Mouse (Mus musculus) urinary bladder, postnatal 4 days (tissue): ENCODE results near the gene Ttbk1.

Experiments used
- DNase-seq, 2 experiments: peaks; one replicate each; pipeline ENCODE4 v3.0.0; 2021 to 2022; ENCODE audit warnings: low spot score in 2 of 2

The Ttbk1 gene

GRCm38 (mm10) chr17:46418628-46419027, 68.8 kb downstream of the Ttbk1 start:
- no peak for DNase-seq

GRCm38 (mm10) chr17:46408478-46408877, 79.0 kb downstream of the Ttbk1 start:
- DNase-seq: no peak

- no peak for DNase-seq
These were observed 92.8 kb downstream of the Ttbk1 start for GRCm38 (mm10) chr17:46394631-46395030.

GRCm38 (mm10) chr17:46393012-46393411, 94.5 kb downstream of the Ttbk1 start:
- DNase-seq: no peak
